ENCODE assay signal across 9 mouse cellular contexts in the genomic region with DNA sequence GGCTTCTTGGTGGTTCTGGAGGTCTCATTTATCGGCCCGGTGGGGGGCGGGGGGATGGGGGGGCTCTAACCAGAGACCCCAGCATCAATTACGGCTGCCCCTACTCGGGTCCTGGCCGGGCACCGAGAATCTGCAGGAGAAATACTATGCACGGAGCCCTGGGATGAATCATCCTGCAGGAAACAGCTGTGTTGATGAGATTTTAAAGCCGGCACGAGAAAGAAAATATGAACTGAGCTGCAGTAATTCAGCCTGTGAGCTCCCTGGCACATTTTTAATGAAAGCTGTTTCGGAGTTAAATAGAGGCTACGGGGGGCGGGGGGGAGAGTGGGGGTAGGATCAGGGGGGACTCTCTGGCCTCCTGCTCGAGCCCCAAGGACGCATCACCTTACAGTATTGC. TPM values are rescaled to one million over a fixed set of nuclear protein-coding genes. Genes with fewer than 3 reads are reported as not detected.
DNase-seq lines count a peak whose midpoint lies in the region; ATAC-seq and TF ChIP-seq lines count a peak whose summit lies in the region.
"Had no signal": no experiment of that assay in that cellular context is flagged by ENCODE, and none has a peak within 500 bp of the region (broad histone marks: within the 10 kb centered on the region; RNA-seq: fewer than 3 reads in every experiment).

No protein-coding gene starts in this region.

- peak overlapping the region; percentile 12; the same call in 1 of the 2 replicates for H3K9ac ChIP-seq in embryonic facial prominence, embryonic 13.5 days
- H3K9ac ChIP-seq in hindbrain, embryonic 12.5 days, result 0 out of 2 replicates have a peak overlapping the region, but pooled peaks have one; percentile 18
- H3K9ac ChIP-seq in neural tube, embryonic 12.5 days, result peak overlapping the region; percentile 45

- H3K27ac ChIP-seq in left cerebral cortex, adult 2 months, result peak overlapping the region; percentile 24; the same call in 1 of the 2 replicates
- peak overlapping the region; percentile 89 for H3K27ac ChIP-seq in embryonic facial prominence, embryonic 13.5 days
- peak overlapping the region; percentile 81 for H3K27ac ChIP-seq in hindbrain, embryonic 12.5 days
- peak overlapping the region; percentile 81 for H3K27ac ChIP-seq in neural tube, embryonic 12.5 days

- 42% methylated on average over 15 of the region's 15 CpGs for WGBS in embryonic facial prominence, embryonic 13.5 days
- 46% methylated on average over 15 of the region's 15 CpGs for WGBS in hindbrain, embryonic 12.5 days
- WGBS in neural tube, embryonic 12.5 days, result 50% methylated on average over 15 of the region's 15 CpGs

- H3K4me3 ChIP-seq in left cerebral cortex, adult 2 months, result no peak overlapping the region
- H3K4me3 ChIP-seq in embryonic facial prominence, embryonic 13.5 days, result no peak overlapping the region
- H3K4me3 ChIP-seq in hindbrain, embryonic 12.5 days, result no peak overlapping the region
- no peak overlapping the region for H3K4me3 ChIP-seq in neural tube, embryonic 12.5 days

- H3K4me1 ChIP-seq in embryonic facial prominence, embryonic 13.5 days, result peaks cover 63% of the 10 kb centered on the region
- peaks cover 85% of the 10 kb centered on the region for H3K4me1 ChIP-seq in hindbrain, embryonic 12.5 days
- peaks cover 85% of the 10 kb centered on the region for H3K4me1 ChIP-seq in neural tube, embryonic 12.5 days

- no peak for ATAC-seq in embryonic facial prominence, embryonic 13.5 days (ENCODE audit: insufficient number of reproducible peaks, insufficient read depth, low FRiP score, low TSS enrichment, low read depth)
- ATAC-seq in hindbrain, embryonic 12.5 days (ENCODE audit: low FRiP score), result no peak
- ATAC-seq in neural tube, embryonic 12.5 days (ENCODE audit: low FRiP score, low read depth), result no peak
- ATAC-seq: Patski had no signal

- intact Hi-C loops in left cerebral cortex, adult 2 months (cut with DNase I), result loop anchor here (10.0 kb wide), 1 partner anchor 316 kb away; no protein-coding TSS in a partner anchor
- intact Hi-C loops in left cerebral cortex, postnatal 36 days (cut with DNase I), result no loop called here

- H3K36me3 ChIP-seq in embryonic facial prominence, embryonic 13.5 days, result no peaks in the 10 kb centered on the region
- H3K36me3 ChIP-seq in hindbrain, embryonic 12.5 days, result no peaks in the 10 kb centered on the region
- H3K36me3 ChIP-seq in neural tube, embryonic 12.5 days, result no peaks in the 10 kb centered on the region

- H3K27me3 ChIP-seq in embryonic facial prominence, embryonic 13.5 days, result no peaks in the 10 kb centered on the region
- H3K27me3 ChIP-seq in hindbrain, embryonic 12.5 days, result no peaks in the 10 kb centered on the region
- no peaks in the 10 kb centered on the region for H3K27me3 ChIP-seq in neural tube, embryonic 12.5 days (replicated peaks)
- H3K27me3 ChIP-seq: Patski had no signal

- H3K9me3 ChIP-seq in embryonic facial prominence, embryonic 13.5 days, result no peaks in the 10 kb centered on the region
- no peaks in the 10 kb centered on the region for H3K9me3 ChIP-seq in hindbrain, embryonic 12.5 days (replicated peaks)
- no peaks in the 10 kb centered on the region for H3K9me3 ChIP-seq in neural tube, embryonic 12.5 days

- H3K4me2 ChIP-seq in embryonic facial prominence, embryonic 13.5 days, result peak overlapping the region; percentile 37
- H3K4me2 ChIP-seq in hindbrain, embryonic 12.5 days (replicated peaks), result peak overlapping the region; percentile 2; the same call in 1 of the 2 replicates
- peak overlapping the region; percentile 24; the same call in 1 of the 2 replicates for H3K4me2 ChIP-seq in neural tube, embryonic 12.5 days (replicated peaks)

- no peak for TF ChIP-seq CTCF in left cerebral cortex, adult 2 months (IDR thresholded peaks at IDR 0.05)

- no peak for DNase-seq in left cerebral cortex, adult 2 months (ENCODE audit: extremely low spot score in 1 of 2, low spot score in 2 of 2)
- DNase-seq in left cerebral cortex, postnatal 36 days (ENCODE audit: low spot score in 2 of 2), result no peak
- DNase-seq in ovary, postnatal 36 days (ENCODE audit: low spot score), result no peak
- no peak for DNase-seq in T-cell, adult 2 months (ENCODE audit: low spot score)
- DNase-seq: layer of hippocampus, postnatal 36 days had no signal

RNA-seq across cellular contexts. Expression of gene Ccnk, which starts 39.8 kb away (rescaled TPM):
- 10 to 100 TPM; 30.4 to 33.4 TPM for total RNA-seq in left cerebral cortex, adult 2 months (2021)
- 10 to 100 TPM; 23.4 to 29.1 TPM for total RNA-seq in left cerebral cortex, postnatal 36 days (2021)
- 4.4 and 4.8 TPM in 2 replicates for polyA plus RNA-seq in embryonic facial prominence, embryonic 13.5 days (2015; fragmentation: Nextera tagmentation; extraction: Ambion mirVana)
- 2.9 and 3.6 TPM in 2 replicates for polyA plus RNA-seq in hindbrain, embryonic 12.5 days (2016; fragmentation: Nextera tagmentation; extraction: Ambion mirVana)
- 3.2 and 3.8 TPM in 2 replicates for polyA plus RNA-seq in neural tube, embryonic 12.5 days (2016; fragmentation: Nextera tagmentation; extraction: Ambion mirVana)

RNA-seq across cellular contexts. Expression of gene Setd3, which starts 40.0 kb away (rescaled TPM):
- 100 to 1,000 TPM; 167 to 185 TPM for total RNA-seq in left cerebral cortex, adult 2 months (2021)
- 100 to 1,000 TPM; 164 to 165 TPM for total RNA-seq in left cerebral cortex, postnatal 36 days (2021)
- 89.0 and 90.1 TPM in 2 replicates for polyA plus RNA-seq in embryonic facial prominence, embryonic 13.5 days (2015; fragmentation: Nextera tagmentation; extraction: Ambion mirVana)
- polyA plus RNA-seq in hindbrain, embryonic 12.5 days (2016; fragmentation: Nextera tagmentation; extraction: Ambion mirVana), result 108 and 118 TPM in 2 replicates
- polyA plus RNA-seq in neural tube, embryonic 12.5 days (2016; fragmentation: Nextera tagmentation; extraction: Ambion mirVana), result 104 and 114 TPM in 2 replicates

RNA-seq across cellular contexts. Expression of gene Ccdc85c, which starts 56.1 kb away (rescaled TPM):
- total RNA-seq in left cerebral cortex, adult 2 months (2021), result 10 to 100 TPM; 73.7 to 79.3 TPM
- total RNA-seq in left cerebral cortex, postnatal 36 days (2021), result 10 to 100 TPM; 75.2 to 77.4 TPM
- 6.3 and 6.6 TPM in 2 replicates for polyA plus RNA-seq in embryonic facial prominence, embryonic 13.5 days (2015; fragmentation: Nextera tagmentation; extraction: Ambion mirVana)
- polyA plus RNA-seq in hindbrain, embryonic 12.5 days (2016; fragmentation: Nextera tagmentation; extraction: Ambion mirVana), result 15.2 and 16.3 TPM in 2 replicates
- 14.5 and 20.4 TPM in 2 replicates for polyA plus RNA-seq in neural tube, embryonic 12.5 days (2016; fragmentation: Nextera tagmentation; extraction: Ambion mirVana)

Comparison
In these comparisons a context has a peak if more than half of its experiments do, and no peak if none do; other contexts are left out.
1. H3K27ac ChIP-seq: peak in every context shown above with its lines; median percentile 89 in embryonic facial prominence, embryonic 13.5 days; 81 in hindbrain, embryonic 12.5 days; 81 in neural tube, embryonic 12.5 days; 24 in left cerebral cortex, adult 2 months.